Mouse (Mus musculus) bone marrow, adult 2 months (tissue): ENCODE measurements around the gene Tmem200c.

Experiments
- CTCF ChIP-seq: fragments of 200-500 bp; IDR thresholded peaks from 2 replicates; pipeline ENCODE4 v1.5.1; 2011; ENCODE audit warnings: low read length, control low read depth; ENCODE audit not compliant: control insufficient read depth, insufficient read depth
- POLR2A ChIP-seq: fragments of 200-500 bp; IDR thresholded peaks from 2 replicates; pipeline ENCODE4 v1.6.1; 2011; ENCODE audit warnings: low read depth, mild to moderate bottlenecking, control low read depth, low read length, borderline replicate concordance; ENCODE audit not compliant: control insufficient read depth

DNA sequence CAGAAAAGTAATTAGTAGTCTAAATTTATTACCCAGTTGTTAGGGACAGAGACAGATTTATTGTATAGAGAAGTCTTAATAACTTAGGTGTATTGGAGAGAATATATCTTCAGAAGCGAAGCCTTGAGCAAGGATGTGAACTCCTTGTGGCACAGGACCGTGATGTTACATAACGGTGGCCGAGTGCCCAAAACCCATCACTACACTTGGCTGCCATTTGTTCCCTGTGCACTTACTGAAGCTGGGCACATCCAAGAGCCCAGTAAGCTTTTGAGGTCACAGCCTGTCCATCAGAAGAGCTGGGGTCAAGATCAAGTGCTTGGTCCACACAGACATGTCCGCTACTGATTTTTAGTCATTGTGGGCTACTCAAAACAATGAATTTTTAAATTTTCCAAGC is 19.5 kb downstream of the Tmem200c start:
- no peak for TF ChIP-seq POLR2A
- no peak for TF ChIP-seq CTCF
